Mouse (Mus musculus) megakaryocyte-erythroid progenitor cell, adult 5-6 weeks (primary cell): ENCODE measurements around the gene Nlrp4a. TPM values are rescaled to one million over a fixed set of nuclear protein-coding genes. Genes with fewer than 3 reads are reported as not detected.
"Not testable (repeated sequence)": the region's sequence is repeated elsewhere in the genome, so short reads cannot be mapped to it uniquely, and the experiment has no call there.

ENCODE experiments used
- ATAC-seq: replicated peaks from 2 replicates; pipeline ENCODE4 v1.8.0; 2016; ENCODE audit warnings: mild to moderate bottlenecking, inconsistent platforms; ENCODE audit not compliant: severe bottlenecking, poor library complexity, low FRiP score, low TSS enrichment
- total RNA-seq, 2 experiments: library from RNA; stranded (forward) in 1 of 2; stranded (reverse) in 1 of 2; fragments of 200-1000, 215-1000 nt in 1 of 2; fragments of >200 nt in 1 of 2; fragmentation: Nextera tagmentation in 1 of 2; gene quantifications; 2 replicates each; pipeline ENCODE4 v1.2.3; 2014 to 2017

Gene Nlrp4a
- not detected in 2 replicates for total RNA-seq (2014; fragmentation: Nextera tagmentation)
- total RNA-seq (2017): not detected in 2 replicates

- ATAC-seq: no peak
These were observed at the start of gene Nlrp4a for GRCm38 (mm10) chr7:26434813-26435212. TSS of gene Nlrp4a (plus strand) at chr7:26435113.

GRCm38 (mm10) chr7:26386691-26387090, 48.2 kb upstream of the Nlrp4a start:
- ATAC-seq: not testable (repeated sequence)

GRCm38 (mm10) chr7:26391137-26391536, 43.8 kb upstream of the Nlrp4a start:
- ATAC-seq: not testable (repeated sequence)

DNA sequence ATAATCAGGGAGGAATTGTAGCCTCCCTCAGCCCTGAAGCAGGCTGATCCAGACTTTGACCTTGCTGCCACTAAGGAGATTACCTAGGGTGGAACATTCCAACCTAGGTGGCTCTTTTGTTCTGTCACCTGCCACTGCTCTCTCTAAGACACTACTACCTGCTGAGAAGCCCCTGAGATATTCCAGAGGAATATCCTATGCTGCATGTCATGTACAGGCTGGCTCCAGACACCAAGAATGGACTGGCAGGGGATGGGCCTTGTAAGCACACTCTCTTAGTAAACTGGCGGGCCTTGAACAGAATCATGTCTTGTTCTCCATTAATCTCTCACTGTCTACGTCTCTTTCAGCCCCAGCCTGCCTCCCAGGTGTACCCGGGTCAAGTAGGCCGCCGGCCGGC, 43.1 kb upstream of the Nlrp4a start:
- ATAC-seq: not testable (repeated sequence)

- ATAC-seq: not testable (repeated sequence)
These were observed 31.3 kb upstream of the Nlrp4a start, which contains the start of gene Nlrp9c for GRCm38 (mm10) chr7:26403600-26403999. TSS of gene Nlrp9c (minus strand) at chr7:26403700.

DNA sequence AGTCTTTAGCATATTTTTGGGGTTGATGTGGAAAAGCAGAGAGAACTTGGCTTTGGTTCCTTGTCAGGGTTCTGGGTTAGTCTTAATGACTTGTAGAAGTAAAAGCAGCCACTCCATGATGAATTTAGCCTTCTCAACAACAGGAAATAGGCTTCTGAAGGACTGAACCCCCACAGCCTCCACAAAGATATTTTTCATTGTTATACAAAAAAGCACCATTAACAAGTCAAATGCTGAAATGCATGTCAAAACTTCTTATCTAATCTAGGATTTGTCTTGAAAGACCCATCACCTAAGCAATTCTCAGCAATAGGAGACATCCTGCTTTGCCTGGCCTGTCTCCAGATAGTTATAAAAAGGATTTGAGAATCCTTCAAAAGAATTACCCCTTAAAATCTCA, 41.8 kb downstream of the Nlrp4a start:
- ATAC-seq: no peak

GRCm38 (mm10) chr7:26489514-26489913, 54.6 kb downstream of the Nlrp4a start:
- ATAC-seq: not testable (repeated sequence)

Other genes starting within 250 kb of the Nlrp4a start
- gene Vmn1r184, start 174.8 kb upstream of the Nlrp4a start, total RNA-seq (2014; fragmentation: Nextera tagmentation): not detected in 2 replicates
- not detected in 2 replicates for gene Vmn1r184, start 174.8 kb upstream of the Nlrp4a start, total RNA-seq (2017)
- gene Cyp2a4, start 127.9 kb upstream of the Nlrp4a start, total RNA-seq (2014; fragmentation: Nextera tagmentation): not detected in 2 replicates
- gene Cyp2a4, start 127.9 kb upstream of the Nlrp4a start, total RNA-seq (2017): not detected in 2 replicates
- not detected in 2 replicates for gene Nlrp9c, start 31.4 kb upstream of the Nlrp4a start, total RNA-seq (2014; fragmentation: Nextera tagmentation)
- gene Nlrp9c, start 31.4 kb upstream of the Nlrp4a start, total RNA-seq (2017): not detected in 2 replicates
- not detected in 2 replicates for gene Nlrp9a, start 99.9 kb downstream of the Nlrp4a start, total RNA-seq (2014; fragmentation: Nextera tagmentation)
- not detected in 2 replicates for gene Nlrp9a, start 99.9 kb downstream of the Nlrp4a start, total RNA-seq (2017)
- gene Vmn1r185, start 183.4 kb downstream of the Nlrp4a start, total RNA-seq (2014; fragmentation: Nextera tagmentation): not detected in 2 replicates
- gene Vmn1r185, start 183.4 kb downstream of the Nlrp4a start, total RNA-seq (2017): not detected in 2 replicates